Mouse (Mus musculus) common myeloid progenitor, adult 5-6 weeks (primary cell): ENCODE results near the gene Map2k5. TPM values are rescaled to one million over a fixed set of nuclear protein-coding genes. Genes with fewer than 3 reads are reported as not detected.

Experiments
- ATAC-seq: replicated peaks from 2 replicates; pipeline ENCODE4 v1.8.0; 2016; ENCODE audit warnings: low read depth, mild to moderate bottlenecking, moderate TSS enrichment, inconsistent platforms; ENCODE audit not compliant: poor library complexity, severe bottlenecking
- total RNA-seq: library from RNA; stranded (forward); fragments of 200-1000, 187-1606 nt; gene quantifications from 2 replicates; pipeline ENCODE4 v1.2.3, GENCODE M21; 2017

The Map2k5 gene
- total RNA-seq, 1 experiment from 2014 or later = 20.7 TPM

DNA sequence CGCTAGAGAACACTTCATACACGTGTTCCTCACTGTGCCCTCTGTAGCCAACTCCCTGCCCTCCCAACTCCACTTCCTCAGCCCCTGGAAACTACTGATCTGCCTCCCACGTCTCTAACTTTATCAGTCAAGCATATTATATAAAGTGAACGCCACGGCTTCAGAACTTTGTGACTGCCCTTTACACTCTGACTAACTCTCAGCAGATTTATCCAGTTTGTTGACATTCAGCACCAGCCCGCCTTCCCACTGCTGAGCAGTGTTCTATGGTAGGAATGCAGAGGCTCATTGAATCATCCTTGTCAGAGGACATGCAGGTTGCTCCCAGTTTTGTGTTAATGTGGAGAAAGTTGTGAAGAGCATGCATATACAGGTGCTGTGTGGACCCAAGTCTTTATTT, 103.9 kb downstream of the Map2k5 start:
- no peak for ATAC-seq

DNA sequence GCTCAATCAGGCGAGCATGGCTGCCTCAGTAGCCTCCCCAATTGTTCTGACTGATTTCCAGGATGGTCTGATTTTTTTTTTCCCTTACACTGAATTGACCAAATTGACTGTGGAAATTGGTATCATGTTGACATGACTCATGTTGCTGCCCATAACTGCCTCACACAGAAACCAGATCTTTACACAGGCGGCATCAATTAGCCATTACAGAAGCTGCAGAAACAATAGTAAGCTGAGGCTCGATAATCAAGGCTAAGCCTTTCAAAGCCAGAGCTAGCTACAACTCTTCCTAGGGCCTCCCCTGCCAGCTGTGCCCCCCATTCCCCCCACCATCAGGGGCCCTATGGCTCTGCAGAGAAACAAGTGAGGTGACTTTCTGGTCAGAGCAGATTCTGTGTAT, 107.9 kb downstream of the Map2k5 start:
- ATAC-seq = no peak

DNA sequence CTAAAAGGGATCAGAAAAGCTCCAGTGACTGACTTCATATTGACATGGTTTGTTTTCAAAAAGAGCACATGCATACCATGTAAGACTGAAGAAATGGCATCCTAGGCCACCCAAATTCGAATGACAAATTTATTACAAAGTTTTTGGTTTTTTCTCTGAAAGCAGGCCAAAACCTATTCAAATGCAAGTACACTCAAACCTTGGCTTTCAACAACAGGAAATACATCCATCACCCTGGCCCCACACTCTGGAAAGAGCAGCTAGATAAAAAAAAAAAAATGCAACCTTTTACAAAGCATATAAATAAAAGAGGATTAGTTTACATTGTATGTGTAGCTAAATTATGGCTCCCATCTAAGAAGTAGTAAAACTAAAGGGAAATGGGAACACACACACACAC, 114.5 kb downstream of the Map2k5 start:
- ATAC-seq = no peak

DNA sequence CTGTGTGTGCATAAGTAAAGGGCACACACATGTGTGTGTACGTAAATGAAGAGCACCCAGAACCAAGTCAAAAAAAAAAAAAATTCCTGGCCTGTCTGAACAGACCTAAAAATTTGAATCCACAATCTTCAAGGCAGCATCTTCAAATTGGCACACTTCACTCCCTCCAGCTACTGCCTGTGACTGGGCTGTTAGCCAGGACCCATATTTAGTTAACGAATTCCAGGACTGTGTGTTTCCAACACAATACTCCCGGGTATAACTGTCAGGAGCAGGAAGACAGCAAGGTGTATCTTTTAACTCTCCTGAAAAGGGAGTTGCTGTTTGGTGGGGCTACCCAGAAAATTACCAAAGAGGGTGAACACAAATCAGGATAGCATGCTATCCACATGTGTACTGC, 118.9 kb downstream of the Map2k5 start:
- ATAC-seq = no peak

DNA sequence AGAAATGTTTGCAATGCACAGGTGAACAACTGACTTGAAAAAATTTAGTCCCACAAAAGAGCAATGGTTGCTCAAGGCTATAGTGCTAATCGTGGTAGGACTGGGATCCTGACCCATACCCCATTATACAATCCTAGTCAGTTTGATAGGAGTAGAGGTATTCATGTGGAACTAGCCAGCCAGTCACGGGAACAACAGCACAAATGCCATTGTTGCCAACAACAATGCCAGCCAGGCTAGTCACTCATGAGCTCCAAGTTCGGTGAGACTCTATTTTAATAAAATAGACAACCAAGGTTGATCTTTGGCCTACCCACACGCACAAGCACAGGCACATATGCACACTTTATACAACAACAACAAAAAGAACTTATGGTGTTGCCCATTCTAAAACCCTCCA, 120.0 kb downstream of the Map2k5 start:
- ATAC-seq = no peak

DNA sequence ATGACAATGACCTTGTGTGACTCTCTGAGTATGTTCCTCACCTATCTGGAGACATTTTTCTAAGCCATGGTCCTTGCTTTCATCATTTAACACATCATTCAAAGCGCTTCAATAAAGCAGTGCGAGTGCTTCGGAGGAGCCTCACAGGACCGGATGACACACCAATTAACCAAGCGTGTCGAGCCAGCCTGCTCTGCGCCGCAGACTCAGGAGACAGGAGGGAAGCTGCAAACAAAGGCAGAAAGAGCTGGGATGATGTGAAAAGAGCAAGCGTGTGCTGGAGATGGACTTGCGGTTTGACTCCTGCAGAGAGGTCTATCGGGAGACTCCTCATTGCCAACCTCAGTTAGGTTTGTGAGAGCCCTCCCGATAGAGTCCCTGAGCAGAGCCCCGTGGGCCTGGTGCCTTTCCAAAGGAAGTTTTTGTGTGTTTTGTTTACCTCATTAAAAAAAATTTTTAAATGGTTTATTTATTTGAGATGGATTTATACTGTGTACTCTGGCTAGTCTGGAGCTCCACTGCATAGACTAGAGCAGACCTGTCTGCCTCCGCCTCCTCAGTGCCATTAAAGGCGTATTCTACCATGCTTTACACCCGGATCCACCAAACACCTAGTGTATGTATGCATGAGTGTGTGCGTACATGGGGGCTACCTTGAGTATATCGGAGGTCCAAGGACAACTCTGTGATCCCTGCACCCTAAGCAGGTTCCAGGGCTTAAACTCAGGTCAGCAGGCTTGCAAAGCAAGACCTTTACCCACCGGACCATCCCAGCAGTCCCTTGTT, 126.7 kb downstream of the Map2k5 start:
- ATAC-seq = no peak

DNA sequence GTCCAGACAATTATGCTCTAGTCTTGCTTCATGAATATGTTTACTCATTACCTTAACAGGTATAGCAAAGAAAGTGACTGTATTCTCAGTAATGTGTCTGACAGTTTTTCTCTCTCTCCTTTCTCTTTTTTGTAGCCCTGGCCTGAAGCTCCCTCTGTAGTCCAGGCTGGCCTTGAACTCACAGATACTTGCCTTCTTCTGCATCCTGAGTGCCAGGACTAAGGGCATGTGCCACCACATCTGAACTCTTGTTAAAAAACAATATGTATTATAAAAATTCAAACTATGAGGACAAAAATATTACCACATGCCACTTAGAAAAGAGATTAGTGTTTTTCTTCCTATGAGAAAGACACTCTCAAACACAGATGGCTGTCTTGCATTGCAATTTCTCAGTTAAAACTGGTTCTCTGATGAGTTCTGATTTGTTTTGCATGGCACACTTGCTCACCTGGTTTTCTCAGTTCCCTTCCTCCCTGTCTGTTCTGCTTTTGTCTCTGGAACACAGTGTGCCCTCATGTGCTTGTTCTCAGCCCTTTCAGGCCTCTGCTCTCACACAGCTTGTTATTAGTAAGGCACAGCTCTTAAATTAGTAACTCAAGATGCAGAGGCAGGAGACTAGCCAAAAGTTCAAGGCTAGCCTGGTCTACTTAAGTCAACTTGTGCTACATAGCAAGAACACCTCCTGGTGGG, 129.5 kb downstream of the Map2k5 start:
- no peak for ATAC-seq

DNA sequence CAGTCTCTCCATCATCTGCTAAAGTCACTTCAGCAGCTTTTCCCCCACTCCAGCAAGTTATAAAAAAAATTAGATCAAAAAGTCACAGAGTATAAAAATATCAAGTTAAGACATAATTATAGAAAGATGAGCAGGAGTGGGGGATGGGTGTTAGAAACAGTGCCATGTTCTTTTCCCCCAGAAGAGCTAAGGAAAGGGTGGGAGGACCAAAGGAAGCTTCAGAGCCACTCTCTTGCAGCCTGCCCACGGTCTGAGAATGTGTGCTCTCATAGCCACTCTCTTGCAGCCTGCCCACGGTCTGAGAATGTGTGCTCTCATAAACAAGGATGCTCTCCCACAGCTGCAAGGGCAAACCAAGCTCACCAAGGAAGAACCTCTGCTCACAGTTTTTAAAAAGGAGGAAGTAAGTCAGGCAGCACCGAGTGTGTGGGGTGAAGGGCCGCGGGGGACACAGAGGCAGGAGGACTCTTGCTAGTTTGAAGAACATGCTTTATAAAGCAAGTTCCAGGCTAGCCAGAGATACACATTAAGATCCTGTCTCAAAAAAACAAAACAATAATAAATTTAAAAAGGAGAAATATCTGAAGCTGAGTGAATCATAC, 131.0 kb downstream of the Map2k5 start:
- 0 out of 2 replicates have a peak, but pooled peaks have one; percentile 32 for ATAC-seq

DNA sequence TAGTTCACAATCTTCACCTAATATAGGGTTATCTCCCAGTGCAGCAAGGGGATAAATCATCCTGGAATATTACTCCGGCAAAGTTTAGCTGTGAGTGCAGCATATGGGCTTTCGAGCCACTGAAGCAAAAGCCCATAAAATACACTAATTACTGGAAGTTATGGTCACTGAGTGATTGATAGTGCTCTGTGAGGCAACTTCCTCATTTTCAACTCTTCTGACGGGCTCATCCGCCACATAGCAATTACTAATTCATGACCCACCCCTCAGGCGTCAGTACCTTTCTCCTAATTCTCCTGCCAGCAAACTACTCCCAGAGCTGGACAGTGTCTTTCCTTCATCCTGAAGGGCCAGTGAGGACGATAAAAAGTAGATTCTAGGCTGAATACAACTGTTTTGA, 135.7 kb downstream of the Map2k5 start:
- peak; percentile 82 for ATAC-seq

DNA sequence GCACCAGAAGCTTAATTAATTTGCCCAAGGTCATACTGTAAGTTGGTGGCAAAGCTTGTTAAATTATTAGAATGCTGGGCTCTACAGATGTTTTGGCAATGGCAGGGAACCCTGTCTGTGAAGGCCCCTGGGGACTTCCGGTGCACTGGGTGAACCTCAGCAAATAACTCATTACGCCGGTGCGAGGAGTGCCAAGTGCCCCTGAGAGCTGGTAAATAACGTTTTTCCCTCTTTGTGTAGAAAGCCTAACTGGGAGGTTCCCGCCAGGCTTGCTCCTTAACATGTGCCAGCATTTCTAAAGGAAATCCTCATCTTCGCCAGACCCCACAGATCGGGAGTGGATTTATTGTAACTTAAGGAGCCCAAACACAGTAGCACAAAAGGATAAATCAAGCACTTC, 136.5 kb downstream of the Map2k5 start:
- ATAC-seq = no peak

DNA sequence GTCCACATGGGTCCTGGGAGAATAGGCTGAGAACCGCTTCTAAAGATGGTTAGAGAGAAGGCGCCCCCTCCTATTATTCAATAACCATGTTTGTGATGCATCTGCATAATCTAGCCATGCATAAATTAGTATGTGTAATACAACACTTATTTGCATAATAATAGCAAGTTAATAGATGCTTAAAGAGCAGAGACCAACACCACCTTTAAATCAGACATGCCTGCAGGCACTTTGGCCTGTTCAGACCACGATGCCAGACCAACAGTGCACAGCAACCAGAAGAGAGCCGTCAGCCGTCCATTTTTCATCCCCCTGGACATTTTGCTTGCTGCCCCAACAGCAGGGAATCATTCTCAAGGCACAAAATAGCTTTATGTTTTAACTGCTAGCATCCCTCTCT, 143.3 kb downstream of the Map2k5 start:
- ATAC-seq = no peak

DNA sequence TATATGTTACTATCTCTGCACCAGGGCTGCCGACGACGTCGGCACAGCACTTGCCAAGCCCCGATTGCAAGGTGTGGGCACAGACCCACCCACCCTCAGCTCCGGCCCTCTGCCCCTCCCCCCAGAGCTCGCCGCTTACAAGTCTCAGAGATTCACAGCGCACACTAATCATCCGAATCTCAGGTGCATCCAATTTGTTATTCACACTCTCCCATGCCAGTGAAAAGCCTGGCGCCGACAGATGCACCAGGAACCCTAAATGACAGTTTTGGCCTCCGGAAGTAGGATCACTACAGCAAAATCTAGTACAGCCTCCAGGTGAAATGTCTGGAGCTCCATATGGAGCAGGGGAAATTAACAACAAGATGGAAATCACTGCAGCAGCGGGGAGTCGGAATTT, 147.4 kb downstream of the Map2k5 start:
- no peak for ATAC-seq

DNA sequence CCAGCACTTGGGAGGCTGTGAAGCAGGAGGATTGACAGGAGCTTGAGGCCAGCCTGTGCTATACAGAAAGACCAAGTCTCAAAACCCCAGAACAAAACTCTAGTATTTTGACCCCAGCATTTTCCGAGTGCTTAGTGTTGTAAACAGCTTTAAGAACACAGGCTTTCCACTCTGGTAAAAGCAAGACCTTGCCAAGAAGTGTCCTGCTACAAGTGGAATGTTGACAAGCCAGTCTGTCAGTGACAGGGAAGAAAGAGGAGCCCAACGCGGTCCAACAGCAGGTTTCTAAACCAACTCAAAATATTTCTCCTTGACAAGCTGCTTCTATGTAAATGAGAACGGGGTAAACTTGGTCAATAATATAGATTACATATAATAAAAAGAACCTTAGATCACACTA, 148.6 kb downstream of the Map2k5 start:
- no peak for ATAC-seq

DNA sequence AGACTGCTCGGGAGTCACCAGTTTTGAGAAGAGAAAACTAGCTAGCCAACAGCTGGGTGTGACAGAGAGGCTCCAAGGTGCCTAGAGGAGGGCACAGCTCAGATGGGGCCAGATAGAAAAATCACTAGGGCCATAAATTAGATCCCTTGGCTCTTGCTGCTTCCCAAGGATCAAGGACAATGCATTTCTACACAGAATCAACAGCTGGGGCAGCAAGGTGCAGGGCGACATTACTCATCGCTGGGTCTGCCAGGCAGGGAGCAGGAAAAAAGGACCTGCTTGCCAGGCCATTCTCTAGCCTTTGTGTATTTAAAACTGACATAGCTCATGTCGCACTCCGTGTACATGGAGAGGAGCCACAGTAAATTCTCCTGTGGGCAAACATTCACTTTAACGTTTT, 155.5 kb downstream of the Map2k5 start:
- ATAC-seq = no peak

DNA sequence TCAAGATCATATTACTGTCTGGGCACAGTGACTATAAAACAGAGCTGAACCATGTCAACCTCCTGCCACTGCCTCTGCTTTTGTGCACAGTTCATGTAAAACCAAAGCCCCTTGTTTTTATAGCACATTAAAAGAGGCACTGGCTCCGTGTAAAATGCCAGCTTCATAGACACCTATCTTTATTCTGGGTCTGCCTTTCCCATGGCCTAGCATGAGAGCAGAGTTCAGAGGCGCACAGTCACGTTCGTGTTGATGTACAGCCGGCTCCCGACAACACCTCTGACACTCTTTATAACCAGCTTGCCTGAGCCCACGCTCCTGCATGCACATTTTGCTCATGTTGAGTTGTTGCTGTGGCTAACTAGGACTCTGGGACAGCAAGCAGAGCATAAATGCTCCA, 157.9 kb downstream of the Map2k5 start:
- no peak for ATAC-seq

DNA sequence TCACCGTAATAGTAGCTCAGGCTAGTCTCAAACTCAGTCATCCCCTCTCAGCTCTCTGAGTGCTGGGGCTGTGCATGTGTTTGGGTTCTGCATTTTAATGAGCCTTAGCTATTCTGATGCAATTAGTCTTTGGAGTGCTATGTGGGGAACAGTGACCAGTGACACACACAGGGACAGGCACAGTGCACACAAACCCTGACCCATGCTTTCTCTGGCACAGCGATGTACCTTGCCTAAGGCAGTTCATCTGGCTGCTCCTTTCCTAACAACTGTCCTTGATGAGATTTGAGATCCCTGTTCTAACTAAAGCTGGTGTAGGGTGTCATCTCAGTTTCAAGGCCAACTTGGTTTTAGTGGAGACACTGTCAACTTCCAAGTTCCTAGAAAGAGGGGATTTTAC, 162.7 kb downstream of the Map2k5 start:
- ATAC-seq = no peak

DNA sequence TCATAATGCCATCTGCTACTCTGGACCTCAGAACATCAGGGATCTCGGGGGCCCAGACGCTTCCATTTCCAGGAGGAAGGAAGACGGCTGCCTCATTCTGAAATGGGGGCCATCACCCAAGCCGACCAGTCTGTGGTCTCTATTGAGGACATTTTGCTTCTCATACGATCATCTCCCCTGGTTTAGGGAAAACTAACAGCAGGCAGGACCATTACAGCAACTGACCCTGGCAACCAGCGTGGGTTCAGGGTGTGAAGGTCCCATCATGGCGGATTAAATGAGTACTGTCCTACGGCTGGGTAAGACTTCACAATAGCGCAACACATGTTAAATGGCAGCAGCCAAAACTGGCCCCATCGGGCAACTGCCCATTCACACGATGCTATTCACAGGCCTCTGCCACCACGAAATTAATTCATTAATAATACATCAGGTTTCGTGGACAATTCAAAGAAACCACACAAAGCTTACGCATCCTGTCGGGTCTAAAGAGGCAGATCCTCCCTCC, 170.9 kb downstream of the Map2k5 start:
- ATAC-seq = no peak

DNA sequence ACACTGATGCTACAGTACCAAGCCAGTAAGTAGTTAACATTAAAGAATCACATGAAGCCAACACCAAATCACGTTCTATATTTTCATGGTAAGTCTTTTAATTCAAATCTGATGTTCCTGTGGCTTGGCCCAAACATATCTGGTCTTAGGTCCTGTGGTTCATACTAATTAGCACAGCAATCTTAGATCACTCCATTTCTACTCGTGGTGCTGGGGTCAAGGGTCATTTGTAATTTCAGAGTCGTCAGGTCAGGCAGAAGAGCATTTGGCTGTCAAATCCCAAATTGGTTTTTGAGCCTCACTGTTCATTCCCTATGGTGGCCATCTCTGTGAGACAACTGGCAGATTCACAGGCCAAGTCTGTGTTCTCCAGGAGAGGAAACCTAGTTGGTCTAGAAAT, 174.2 kb downstream of the Map2k5 start:
- ATAC-seq = no peak

DNA sequence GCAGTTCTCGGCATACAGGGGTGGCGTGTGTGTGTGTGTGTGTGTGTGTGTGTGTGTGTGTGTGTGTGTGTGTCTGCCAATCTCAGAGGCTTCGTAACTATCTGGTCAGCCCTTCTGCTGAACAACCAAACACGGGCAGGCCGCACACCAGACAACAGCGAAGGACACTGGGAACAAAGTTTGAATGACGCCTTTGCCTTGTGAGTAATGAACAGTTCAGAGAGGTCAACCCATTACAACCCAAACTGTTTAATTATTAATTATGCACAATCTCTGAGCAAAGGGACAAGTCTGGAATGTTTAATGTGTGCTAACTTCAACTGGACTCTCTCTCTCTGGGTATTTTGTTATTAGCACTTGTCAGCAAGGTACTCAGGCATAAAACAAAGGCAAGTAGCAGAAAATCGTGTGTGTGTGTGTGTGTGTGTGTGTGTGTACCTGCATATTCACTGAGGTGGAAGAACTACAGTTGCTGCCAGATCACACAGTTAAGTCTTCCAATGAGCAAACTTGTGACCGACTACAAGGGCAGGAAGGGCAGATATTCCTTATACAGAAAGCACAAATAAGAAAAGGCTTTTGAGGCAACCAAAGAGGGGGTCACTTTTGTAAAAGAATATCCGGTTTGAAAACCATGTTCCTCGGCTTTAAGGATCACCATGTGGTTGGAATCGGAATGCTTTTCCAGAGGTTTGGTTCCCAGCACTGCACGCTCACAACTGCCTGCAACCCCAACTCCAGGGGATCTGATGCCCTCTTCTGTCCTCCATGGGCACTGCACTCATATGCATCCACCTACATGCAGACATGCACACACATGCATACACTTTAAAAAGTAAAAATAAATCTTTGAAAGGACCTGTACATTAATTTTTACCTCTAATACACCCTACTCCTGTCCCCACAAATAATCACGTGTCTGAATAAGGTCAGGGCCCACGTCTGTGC, 176.1 kb downstream of the Map2k5 start:
- ATAC-seq = no peak

DNA sequence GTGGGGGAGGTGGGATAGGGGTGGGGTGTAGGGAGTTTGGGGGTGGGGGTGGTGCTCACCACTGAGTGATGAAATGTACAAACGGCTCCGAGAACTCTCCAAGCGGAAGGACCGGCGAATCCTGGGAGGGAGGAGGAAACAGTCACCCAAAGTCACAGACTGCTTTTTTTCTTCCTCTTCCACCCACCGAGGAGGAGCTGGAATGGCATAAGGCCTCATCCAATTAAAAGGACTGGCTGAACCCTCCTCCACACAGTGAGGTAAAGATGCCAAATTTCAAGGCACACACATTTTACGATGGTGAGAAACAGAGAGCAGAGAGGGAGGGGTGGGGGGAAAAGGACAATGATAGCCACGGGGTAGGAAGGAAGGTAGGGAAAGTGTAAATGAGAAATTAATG, 180.4 kb downstream of the Map2k5 start:
- ATAC-seq = no peak
